Mouse (Mus musculus) megakaryocyte, embryonic 14.5 days (primary cell): Measurements from ENCODE around the gene Tagap1.
"Not testable (repeated sequence)": the region's sequence is repeated elsewhere in the genome, so short reads cannot be mapped to it uniquely, and the experiment has no call there.

Experiments used
- FLI1 ChIP-seq: IDR thresholded peaks from 2 replicates; pipeline ENCODE4 v1.6.1; 2012; ENCODE audit warnings: low read length, inconsistent platforms, mixed read lengths
- GATA1 ChIP-seq: IDR thresholded peaks from 3 replicates; pipeline ENCODE4 v1.6.1; 2012; ENCODE audit warnings: mixed read lengths, low read length, inconsistent platforms, borderline replicate concordance

GRCm38 (mm10) chr17:7009440-7009839, 48.5 kb upstream of the Tagap1 start:
- TF ChIP-seq GATA1, FLI1: not testable (repeated sequence)
